Mouse (Mus musculus) heart, postnatal 0 days (tissue): Measurements from ENCODE around the gene Grid1.

Experiments
- CTCF ChIP-seq: IDR thresholded peaks from 2 replicates; pipeline ENCODE4 v1.5.1; 2016; ENCODE audit warnings: antibody characterized with exemption, control low read depth, low read depth
- EP300 ChIP-seq: IDR thresholded peaks from 2 replicates; pipeline ENCODE4 v1.6.1; 2016; ENCODE audit warnings: antibody characterized with exemption, low read depth

- no peak for TF ChIP-seq CTCF
- TF ChIP-seq EP300, result no peak
Measured at GRCm38 (mm10) chr14:35026686-35027085, 206.8 kb downstream of the Grid1 start.
